Mouse (Mus musculus): Measurements from ENCODE around the gene Anxa9.
A peak's percentile ranks its signal among the peaks of the same experiment; 100 is the strongest.

Anxa9 gene

GRCm38 (mm10) chr3:95284062-95284461, 22.9 kb downstream of the Anxa9 start:
- no peak for DNase-seq (ENCODE audit: low spot score)

GRCm38 (mm10) chr3:95283589-95283941, 23.4 kb downstream of the Anxa9 start:
- DNase-seq (ENCODE audit: low spot score), result no peak

- DNase-seq (ENCODE audit: low spot score), result peak; percentile 77
Observed at GRCm38 (mm10) chr3:95282865-95283588, 23.9 kb downstream of the Anxa9 start.

DNA sequence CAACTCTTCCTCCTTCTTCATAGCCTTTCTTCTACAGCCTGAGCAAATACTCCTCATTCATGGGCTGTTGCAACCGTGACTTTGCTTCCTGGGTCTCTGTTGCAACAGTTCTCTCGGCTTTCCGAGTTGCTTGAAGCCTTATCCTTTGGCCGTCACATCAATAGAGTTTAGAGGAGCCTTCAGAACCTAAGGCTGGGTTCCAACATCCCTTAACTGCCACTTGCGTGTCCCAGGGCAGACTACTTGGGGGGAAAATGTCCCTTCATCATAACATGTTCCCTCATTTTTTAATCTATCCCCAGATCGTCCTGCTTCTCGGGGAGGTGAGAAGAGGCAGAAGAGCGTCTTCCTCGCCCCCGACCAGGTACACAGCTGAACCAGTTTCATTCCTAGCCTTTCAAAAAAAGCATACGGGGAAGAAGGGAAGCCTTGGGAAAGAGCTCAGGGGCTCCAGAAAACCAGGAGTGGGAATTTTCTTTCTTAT, 24.6 kb downstream of the Anxa9 start:
- DNase-seq (ENCODE audit: low spot score), result no peak

GRCm38 (mm10) chr3:95281216-95282126, 25.5 kb downstream of the Anxa9 start, which contains the start of the genes Mindy1 and Prune1:
Gene Mindy1 (plus strand): TSS chr3:95281345.
Gene Prune1 (minus strand): TSS chr3:95282076.
- DNase-seq (ENCODE audit: low spot score), result peak; percentile 99

GRCm38 (mm10) chr3:95280747-95281146, 26.2 kb downstream of the Anxa9 start:
- DNase-seq (ENCODE audit: low spot score), result no peak

DNA sequence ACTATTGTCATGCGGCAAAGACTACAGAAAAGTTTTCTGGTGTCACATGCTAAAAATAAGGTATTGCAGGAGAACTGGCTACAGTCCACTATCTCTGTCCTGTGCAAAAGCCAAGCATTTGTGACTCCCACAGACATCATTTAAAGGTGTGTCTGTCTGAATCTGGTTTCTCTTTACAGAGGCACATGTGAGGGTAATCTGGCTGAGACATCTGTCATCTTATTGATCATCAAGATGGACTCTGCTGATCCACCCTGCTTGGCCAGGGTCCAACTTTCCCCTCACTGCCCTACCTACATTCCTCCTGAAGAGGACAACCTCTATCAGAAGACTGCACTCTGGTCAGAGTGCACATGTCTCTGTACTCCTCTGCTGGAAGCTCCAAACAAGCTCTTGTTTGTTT, 29.8 kb downstream of the Anxa9 start:
- DNase-seq (ENCODE audit: low spot score), result no peak

- no peak for DNase-seq (ENCODE audit: low spot score)
Observed at GRCm38 (mm10) chr3:95276428-95276934, 30.5 kb downstream of the Anxa9 start.

DNA sequence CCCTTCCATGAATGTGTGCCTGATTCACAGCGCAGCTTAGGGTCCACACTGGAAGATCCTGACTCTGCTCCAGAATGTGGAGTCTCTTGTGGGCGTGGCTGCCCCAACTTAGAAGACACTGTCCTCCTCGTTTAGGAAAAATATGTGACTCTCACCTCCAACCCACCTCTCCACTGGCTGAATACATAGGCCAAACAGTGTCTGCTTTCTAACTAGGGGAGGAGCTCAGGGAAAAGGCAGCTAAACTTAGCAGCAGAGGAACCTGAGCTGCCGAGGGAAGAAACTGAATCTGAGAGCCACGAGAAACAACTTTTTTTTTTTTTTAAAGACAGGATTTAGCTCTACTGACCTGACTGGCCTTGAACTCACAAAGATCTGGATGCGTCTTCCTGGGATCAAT, 31.8 kb downstream of the Anxa9 start:
- DNase-seq (ENCODE audit: low spot score), result no peak

- DNase-seq (ENCODE audit: low spot score), result no peak
Observed at GRCm38 (mm10) chr3:95274453-95274852, 32.5 kb downstream of the Anxa9 start.

GRCm38 (mm10) chr3:95273471-95273870, 33.5 kb downstream of the Anxa9 start:
- no peak for DNase-seq (ENCODE audit: low spot score)

DNA sequence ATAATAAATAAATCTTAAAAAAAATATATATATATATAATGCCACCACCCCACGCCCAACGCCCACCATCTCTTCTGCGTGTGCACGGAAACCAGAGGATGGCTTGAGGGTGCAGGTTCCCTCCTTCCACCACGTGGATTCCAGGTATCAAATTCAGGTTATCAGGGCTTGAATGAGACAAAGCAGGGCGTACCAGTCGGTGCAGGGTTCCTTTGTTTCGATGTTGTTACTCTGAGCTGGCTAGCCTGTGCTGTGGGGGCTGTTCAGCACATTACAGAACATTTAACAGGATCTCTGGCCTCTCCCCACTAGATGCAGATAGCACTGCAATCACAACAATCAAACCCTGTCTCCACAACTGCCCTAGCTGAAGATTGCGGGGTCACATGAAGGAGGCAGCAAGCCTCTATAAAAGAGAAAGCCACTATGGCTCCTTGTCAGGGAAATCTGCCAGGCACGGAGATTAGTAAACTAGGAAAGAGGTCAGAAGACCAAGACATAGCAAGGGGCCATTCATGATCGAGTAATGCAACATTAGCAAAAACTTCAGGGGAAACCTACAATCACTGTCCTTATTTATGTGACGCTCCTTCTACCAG, 36.1 kb downstream of the Anxa9 start:
- DNase-seq (ENCODE audit: low spot score), result no peak

- no peak for DNase-seq (ENCODE audit: low spot score)
Observed at GRCm38 (mm10) chr3:95269789-95270188, 37.2 kb downstream of the Anxa9 start.

DNA sequence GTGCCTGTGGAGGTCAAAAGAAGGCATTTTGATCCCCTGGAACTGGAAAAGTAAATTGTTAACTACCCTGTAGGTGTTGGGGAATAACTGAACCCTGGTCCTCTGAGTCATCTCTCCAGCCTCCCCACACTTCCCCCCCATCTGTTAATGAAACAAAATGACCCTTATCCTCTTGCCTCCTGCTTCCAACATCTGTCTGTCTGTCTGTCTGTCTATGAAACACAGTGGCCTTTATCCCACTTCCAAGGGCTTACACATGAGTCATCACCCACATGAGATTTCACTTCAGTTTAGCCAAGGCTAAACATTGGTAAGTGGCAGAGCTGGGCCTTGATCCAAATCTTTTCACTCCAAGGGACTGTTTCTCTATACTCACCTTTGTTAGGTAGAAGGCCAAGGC, 39.1 kb downstream of the Anxa9 start:
- DNase-seq (ENCODE audit: low spot score), result no peak

GRCm38 (mm10) chr3:95266052-95266451, 40.9 kb downstream of the Anxa9 start:
- no peak for DNase-seq (ENCODE audit: low spot score)

DNA sequence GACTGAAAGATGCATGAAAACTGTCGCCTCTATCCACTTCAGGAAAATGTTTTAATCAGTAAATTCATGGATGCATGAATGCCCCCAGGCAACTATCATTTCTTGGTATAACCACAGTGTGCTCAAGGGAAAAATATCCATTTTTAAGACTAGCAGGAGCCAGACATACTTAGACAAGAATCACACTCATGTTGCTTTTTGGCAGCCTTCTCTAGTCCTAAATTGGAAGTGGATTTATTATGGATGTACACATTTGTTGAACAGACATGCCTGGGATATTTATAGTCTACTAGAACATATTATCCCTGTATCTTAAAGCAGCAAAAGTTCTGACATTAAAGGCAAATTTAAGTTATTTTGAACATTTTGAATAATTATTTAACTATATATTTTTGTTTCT, 42.3 kb downstream of the Anxa9 start:
- no peak for DNase-seq (ENCODE audit: low spot score)

DNA sequence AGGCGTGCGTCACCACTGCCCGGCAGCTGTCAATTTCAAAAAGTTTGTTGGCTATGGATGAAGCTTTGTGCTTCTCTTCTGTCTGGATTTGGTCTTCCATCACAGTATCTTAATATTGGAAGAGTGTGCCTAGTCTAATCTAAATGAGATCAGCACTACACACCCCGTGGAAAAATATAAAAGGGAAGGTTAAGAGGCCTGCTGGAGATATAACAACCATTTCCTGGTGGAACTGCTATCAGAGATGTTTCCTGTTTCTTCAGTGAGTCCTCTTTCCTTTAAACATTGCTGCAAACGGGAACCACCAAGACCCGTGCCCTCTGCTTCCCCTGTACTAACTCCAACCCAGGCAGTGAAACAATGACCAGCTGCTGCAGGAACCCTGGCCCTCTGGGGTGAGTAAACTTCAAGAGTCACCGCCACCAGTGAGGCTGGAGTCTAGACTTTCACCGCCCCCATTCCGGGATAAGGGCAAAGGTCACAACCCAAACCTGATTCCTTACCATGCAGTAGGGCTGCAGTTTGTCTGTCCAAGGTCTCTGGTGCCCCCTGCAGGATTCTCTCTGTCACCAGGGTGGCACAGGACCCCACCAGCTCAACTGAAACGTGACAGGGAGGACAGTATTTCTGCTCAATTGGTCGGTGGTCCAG, 43.8 kb downstream of the Anxa9 start:
- no peak for DNase-seq (ENCODE audit: low spot score)

- no peak for DNase-seq (ENCODE audit: low spot score)
Observed at GRCm38 (mm10) chr3:95261975-95262374, 45.0 kb downstream of the Anxa9 start.

DNA sequence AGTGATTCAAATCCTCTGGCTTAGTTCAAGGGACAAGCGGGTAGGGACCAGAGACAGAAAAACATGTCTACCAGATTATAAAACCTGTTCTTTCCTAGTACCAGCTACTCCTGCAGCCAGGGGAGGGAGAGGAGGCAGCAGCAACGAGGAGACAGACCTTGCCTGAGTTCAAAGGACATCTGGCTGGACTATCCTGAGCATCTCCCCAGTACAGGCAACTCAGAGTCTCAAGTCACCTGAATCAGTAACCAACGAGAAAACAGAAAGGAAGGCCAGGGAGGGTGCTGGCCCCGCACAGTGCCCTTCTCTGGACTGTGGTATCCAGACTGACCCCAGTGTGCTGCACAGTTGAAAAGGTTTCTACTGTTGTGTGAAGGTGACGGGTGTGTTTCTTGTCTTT, 50.0 kb downstream of the Anxa9 start:
- no peak for DNase-seq (ENCODE audit: low spot score)

GRCm38 (mm10) chr3:95250783-95251424, 56.1 kb downstream of the Anxa9 start, which contains the start of gene Bnipl:
Gene Bnipl (minus strand): TSS chr3:95251193.
- no peak for DNase-seq (ENCODE audit: low spot score)

DNA sequence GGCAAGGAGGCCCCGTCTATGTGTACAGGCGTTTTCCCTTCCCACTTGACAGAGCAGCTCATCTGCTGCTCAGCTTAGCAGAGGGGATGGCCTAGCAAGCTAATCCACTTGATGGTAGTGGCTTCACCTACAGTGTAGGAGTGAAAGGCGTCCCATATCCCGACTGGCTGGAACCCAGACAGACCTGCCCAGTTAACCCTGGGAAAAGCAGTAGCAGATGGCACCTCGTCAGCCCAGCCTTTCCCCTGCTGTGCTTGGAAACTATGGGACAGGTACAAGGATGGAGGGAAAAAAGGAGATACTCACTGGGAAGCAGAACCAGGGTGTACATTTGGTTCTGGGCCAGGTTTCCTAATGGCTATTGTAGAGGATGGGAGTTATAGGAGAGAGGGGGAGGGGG, 56.6 kb downstream of the Anxa9 start:
- DNase-seq (ENCODE audit: low spot score), result no peak
